9 mouse cellular contexts compared by ENCODE assay signal in genomic region chr10:127480833-127481813, GRCm38 (mm10). TPM values are rescaled to one million over a fixed set of nuclear protein-coding genes. Genes with fewer than 3 reads are reported as not detected.
DNase-seq lines count a peak whose midpoint lies in the region; ATAC-seq and TF ChIP-seq lines count a peak whose summit lies in the region.
"Had no signal": no experiment of that assay in that cellular context is flagged by ENCODE, and none has a peak within 500 bp of the region (broad histone marks: within the 10 kb centered on the region; RNA-seq: fewer than 3 reads in every experiment).

No protein-coding gene starts in this region.

- in situ Hi-C loops in Patski (cut with MboI; ENCODE audit: low pct_unique_long_range_greater_than_20kb), result no loop called here

- no peak overlapping the region for H3K4me3 ChIP-seq in lung, embryonic 16.5 days (ENCODE audit: low read length)
- H3K4me3 ChIP-seq: erythroblast, embryonic 14.5 days had no signal

- peak; percentile 28 for DNase-seq in cerebellum, adult 9-10 months
- no peak for DNase-seq in cerebellum, adult 18-20 months
- no peak for DNase-seq in Patski (ENCODE audit: low read depth, low spot score)
- peak; percentile 58 for DNase-seq in gastrocnemius, postnatal 14 days
- peak; percentile 71 to 79 for DNase-seq in kidney, postnatal 4 days
- peak; percentile 48 for DNase-seq in telencephalon, adult 2 months (ENCODE audit: low read depth, low spot score)
- no peak for DNase-seq in thymus, postnatal 36 days

- intact Hi-C loops in gastrocnemius, postnatal 14 days (cut with DNase I; ENCODE audit: low total_unique reads), result no loop called here

- 56% methylated on average over 19 of the region's 19 CpGs for WGBS in lung, embryonic 16.5 days

- peaks cover 13% of the 10 kb centered on the region for H3K36me3 ChIP-seq in lung, embryonic 16.5 days (ENCODE audit: control insufficient read depth, insufficient read depth, low read length)

- no peaks in the 10 kb centered on the region for H3K27me3 ChIP-seq in Patski
- no peaks in the 10 kb centered on the region for H3K27me3 ChIP-seq in lung, embryonic 16.5 days (ENCODE audit: control insufficient read depth, insufficient read depth, low read depth, low read length)

- POLR2A ChIA-PET in Patski (lab: Charles Lee), result no interaction called here

- no peaks in the 10 kb centered on the region for H3K9me3 ChIP-seq in lung, embryonic 16.5 days (ENCODE audit: control insufficient read depth, low read length)

- CTCF ChIA-PET in Patski (lab: Charles Lee), result interaction anchor here (0.7 to 3.4 kb wide), 10 partner anchors 9 to 142 kb away, joined by 3 to 20 read pairs (median 4); partner anchors contain the start of gene Stac3

- peak overlapping the region; percentile 31; the same call in 1 of the 2 replicates for H3K9ac ChIP-seq in lung, embryonic 16.5 days (ENCODE audit: low read length)

- no peaks in the 10 kb centered on the region; the same call in 1 of the 2 replicates for H3K4me1 ChIP-seq in lung, embryonic 16.5 days (replicated peaks; ENCODE audit: control insufficient read depth, insufficient read depth, low read length)

- peak overlapping the region; percentile 49; the same call in 1 of the 2 replicates for H3K27ac ChIP-seq in lung, embryonic 16.5 days (ENCODE audit: low read length)

- ATAC-seq in Patski, result peak; percentile 51
- ATAC-seq in lung, embryonic 16.5 days (ENCODE audit: low read depth), result peak; percentile 87

- TF ChIP-seq CTCF in Patski (IDR thresholded peaks at IDR 0.05), result no peak

- no peak overlapping the region for H3K4me2 ChIP-seq in lung, embryonic 16.5 days (ENCODE audit: low read depth, low read length)

RNA-seq across cellular contexts. Expression of gene Stac3, which starts 20.4 kb away (rescaled TPM):
- polyA plus RNA-seq in Patski (2021), result 0.80 TPM
- total RNA-seq in gastrocnemius, postnatal 14 days (2021), result 100 to 1,000 TPM; 315 to 336 TPM
- polyA plus RNA-seq in lung, embryonic 16.5 days (2015; fragmentation: Nextera tagmentation; extraction: Ambion mirVana), result 1.3 and 1.8 TPM in 2 replicates

RNA-seq across cellular contexts. Expression of gene Ndufa4l2, which starts 33.6 kb away (rescaled TPM):
- polyA plus RNA-seq in Patski (2021), result 0.18 TPM
- 10 to 100 TPM; 23.3 to 25.3 TPM for total RNA-seq in gastrocnemius, postnatal 14 days (2021)
- 155 and 169 TPM in 2 replicates for polyA plus RNA-seq in lung, embryonic 16.5 days (2015; fragmentation: Nextera tagmentation; extraction: Ambion mirVana)

RNA-seq across cellular contexts. Expression of gene Shmt2, which starts 41.1 kb away (rescaled TPM):
- 144 TPM for polyA plus RNA-seq in Patski (2021)
- 10 to 100 TPM; 29.4 to 33.1 TPM for total RNA-seq in gastrocnemius, postnatal 14 days (2021)
- polyA plus RNA-seq in lung, embryonic 16.5 days (2015; fragmentation: Nextera tagmentation; extraction: Ambion mirVana), result 116 and 119 TPM in 2 replicates

RNA-seq across cellular contexts. Expression of gene Nxph4, which starts 53.2 kb away (rescaled TPM):
- polyA plus RNA-seq in Patski (2021), result 6.0 TPM
- 1 to 10 TPM; 1.3 to 1.5 TPM for total RNA-seq in gastrocnemius, postnatal 14 days (2021)
- polyA plus RNA-seq in lung, embryonic 16.5 days (2015; fragmentation: Nextera tagmentation; extraction: Ambion mirVana), result 1.8 TPM in 2 replicates
- polyA plus RNA-seq: erythroblast, embryonic 14.5 days had no signal

Comparison
In these comparisons a context has a peak if more than half of its experiments do, and no peak if none do; other contexts are left out.
1. DNase-seq: peak in cerebellum, adult 9-10 months (single experiment), gastrocnemius, postnatal 14 days (single experiment), kidney, postnatal 4 days (2 of 2) and telencephalon, adult 2 months (single experiment); none in cerebellum, adult 18-20 months (0 of 2), Patski (single experiment) and thymus, postnatal 36 days (0 of 2).
2. RNA of gene Ndufa4l2, which starts 33.6 kb away (polyA plus RNA-seq): 155 to 169 TPM in lung, embryonic 16.5 days; 0.18 TPM in Patski (single experiment); every median in the first group is over 100 times any median in the second.